ENCODE assay signal across 8 mouse cellular contexts in genomic region chr8:123653308-123653993, GRCm38 (mm10). TPM values are rescaled to one million over a fixed set of nuclear protein-coding genes. Genes with fewer than 3 reads are reported as not detected.
DNase-seq lines count a peak whose midpoint lies in the region; ATAC-seq lines count a peak whose summit lies in the region.

Gene Rhou (plus strand): TSS chr8:123653929.

- H3K4me3 ChIP-seq in hindbrain, embryonic 13.5 days, result peak within 1 kb of the TSS; percentile 79

- peaks cover 25% of the 10 kb centered on the region for H3K36me3 ChIP-seq in hindbrain, embryonic 13.5 days

- peaks cover 24% of the 10 kb centered on the region for H3K4me1 ChIP-seq in hindbrain, embryonic 13.5 days (replicated peaks)

- H3K9ac ChIP-seq in hindbrain, embryonic 13.5 days, result peak within 1 kb of the TSS; percentile 89

- under 1% methylated on average over 35 of the region's 58 CpGs for WGBS in hindbrain, embryonic 13.5 days

- H3K9me3 ChIP-seq in hindbrain, embryonic 13.5 days, result no peaks in the 10 kb centered on the region

- peak; percentile 96 for DNase-seq in NIH3T3 (ENCODE audit: low read depth)
- DNase-seq in cerebellum, adult 9-11 months, result peak; percentile 92
- peak; percentile 83 to 91 for DNase-seq in frontal cortex, postnatal 25 days (ENCODE audit: low spot score in 2 of 2)
- DNase-seq in layer of hippocampus, postnatal 36 days, result peak; percentile 92
- DNase-seq in lung, postnatal 25 days (ENCODE audit: low spot score), result peak; percentile 92
- peak; percentile 94 for DNase-seq in retina, postnatal 1 day
- peak; percentile 86 for DNase-seq in thymus, postnatal 4 days

- H3K4me2 ChIP-seq in hindbrain, embryonic 13.5 days, result peak within 1 kb of the TSS; percentile 79

- ATAC-seq in hindbrain, embryonic 13.5 days (ENCODE audit: low FRiP score), result peak; percentile 90

- no peaks in the 10 kb centered on the region for H3K27me3 ChIP-seq in hindbrain, embryonic 13.5 days

- peak within 1 kb of the TSS; percentile 93 for H3K27ac ChIP-seq in hindbrain, embryonic 13.5 days

RNA-seq across cellular contexts. Expression of gene Rhou, which starts in this region (rescaled TPM):
- polyA plus RNA-seq in hindbrain, embryonic 13.5 days (2015; fragmentation: Nextera tagmentation; extraction: Ambion mirVana), result 11.3 and 12.2 TPM in 2 replicates
- 10 to 100 TPM; 36.0 to 45.7 TPM for total RNA-seq in layer of hippocampus, postnatal 36 days (2021)

Comparison
In these comparisons a context has a peak if more than half of its experiments do, and no peak if none do; other contexts are left out.
1. Peak in every context shown above with its lines: DNase-seq, ATAC-seq, H3K4me3 ChIP-seq and H3K27ac ChIP-seq.